Mouse (Mus musculus) kidney, embryonic 15.5 days (tissue): Measurements from ENCODE around the gene Vps18. TPM values are rescaled to one million over a fixed set of nuclear protein-coding genes. Genes with fewer than 3 reads are reported as not detected.

ENCODE experiments used
- ATAC-seq: fragments of 200-750 bp; cut with Nextera tagmentation; replicated peaks from 2 replicates; pipeline ENCODE4 v1.8.0; 2017; ENCODE audit warnings: moderate TSS enrichment; ENCODE audit not compliant: low FRiP score
- H3K27ac ChIP-seq: fragments of 300-500 bp; sonication (generic); 2 replicates; pipeline ENCODE4 v1.5.1; 2015; ENCODE audit warnings: mild to moderate bottlenecking, inconsistent platforms
- H3K27me3 ChIP-seq: fragments of 300-500 bp; sonication (generic); 2 replicates; pipeline ENCODE4 v1.6.1; 2015; ENCODE audit warnings: inconsistent platforms
- H3K36me3 ChIP-seq: fragments of 300-500 bp; sonication (generic); 2 replicates; pipeline ENCODE4 v1.6.1; 2015; ENCODE audit warnings: inconsistent platforms
- H3K4me1 ChIP-seq: fragments of 300-500 bp; sonication (generic); 2 replicates; pipeline ENCODE4 v1.6.1; 2015; ENCODE audit warnings: inconsistent platforms
- H3K4me2 ChIP-seq: fragments of 300-500 bp; sonication (generic); 2 replicates; pipeline ENCODE4 v1.6.1; 2015; ENCODE audit warnings: moderate library complexity, mild to moderate bottlenecking, inconsistent platforms
- H3K4me3 ChIP-seq: fragments of 300-500 bp; sonication (generic); replicated peaks from 2 replicates; pipeline ENCODE4 v1.5.1; 2015; ENCODE audit warnings: mild to moderate bottlenecking, inconsistent platforms
- H3K9ac ChIP-seq: fragments of 300-500 bp; sonication (generic); 2 replicates; pipeline ENCODE4 v1.6.1; 2015; ENCODE audit warnings: mild to moderate bottlenecking, inconsistent platforms
- H3K9me3 ChIP-seq: fragments of 300-500 bp; sonication (generic); replicated peaks from 2 replicates; pipeline ENCODE4 v1.6.1; 2016; ENCODE audit warnings: inconsistent platforms
- WGBS: fragments of 180-500 bp; shearing (Covaris S2); methylation state at CpG from one replicate; pipeline ENCODE4 v1.1.7; 2015; ENCODE audit warnings: mixed read lengths; 5-methylcytosine and 5-hydroxymethylcytosine counted together
- polyA plus RNA-seq: library from polyadenylated mRNA; unstranded; fragments of >200 nt; fragmentation: Nextera tagmentation; extraction: Ambion mirVana; gene quantifications from 2 replicates; pipeline ENCODE4 v1.2.1, GENCODE M21; 2015

Gene Vps18
- polyA plus RNA-seq, 1 experiment from 2014 or later: 19.6 TPM

GRCm38 (mm10) chr2:119334964-119335525 is 46.5 kb downstream of the Vps18 start:
- Histone ChIP-seq H3K4me1 (peaks cover 17% of the 10 kb centered on the region), H3K4me2 (peak overlapping the region; percentile 27)
- ATAC-seq: no peak

GRCm38 (mm10) chr2:119335535-119335934 is 47.0 kb downstream of the Vps18 start:
- ATAC-seq: no peak
- Histone ChIP-seq H3K27me3 (peaks cover 20% of the 10 kb centered on the region), H3K9ac (no peak overlapping the region), H3K4me2 (no peak overlapping the region), H3K36me3 (no peaks in the 10 kb centered on the region), H3K4me3 (no peak overlapping the region), H3K4me1 (peaks cover 15% of the 10 kb centered on the region), H3K27ac (no peak overlapping the region), H3K9me3 (no peaks in the 10 kb centered on the region)
- 82% methylated on average over 1 of the region's 1 CpGs for WGBS

More at GRCm38 (mm10) chr2:119334964-119335525, 46.5 kb downstream of the Vps18 start:
- no peak overlapping the region for H3K4me3 ChIP-seq
- no peaks in the 10 kb centered on the region for H3K9me3 ChIP-seq
- no peaks in the 10 kb centered on the region for H3K36me3 ChIP-seq
- no peak overlapping the region for H3K9ac ChIP-seq
- WGBS: 76% methylated on average over 7 of the region's 7 CpGs
- H3K27ac ChIP-seq: no peak overlapping the region
- H3K27me3 ChIP-seq: peaks cover 24% of the 10 kb centered on the region

GRCm38 (mm10) chr2:119336002-119336401 is 47.5 kb downstream of the Vps18 start:
- Histone ChIP-seq H3K4me2 (no peak overlapping the region), H3K9ac (no peak overlapping the region), H3K4me1 (peaks cover 15% of the 10 kb centered on the region), H3K27me3 (peaks cover 16% of the 10 kb centered on the region), H3K36me3 (no peaks in the 10 kb centered on the region), H3K9me3 (no peaks in the 10 kb centered on the region), H3K27ac (peak overlapping the region; percentile 42; the same call in 1 of the 2 replicates), H3K4me3 (no peak overlapping the region)
- ATAC-seq: no peak
- 73% methylated on average over 2 of the region's 2 CpGs for WGBS

DNA sequence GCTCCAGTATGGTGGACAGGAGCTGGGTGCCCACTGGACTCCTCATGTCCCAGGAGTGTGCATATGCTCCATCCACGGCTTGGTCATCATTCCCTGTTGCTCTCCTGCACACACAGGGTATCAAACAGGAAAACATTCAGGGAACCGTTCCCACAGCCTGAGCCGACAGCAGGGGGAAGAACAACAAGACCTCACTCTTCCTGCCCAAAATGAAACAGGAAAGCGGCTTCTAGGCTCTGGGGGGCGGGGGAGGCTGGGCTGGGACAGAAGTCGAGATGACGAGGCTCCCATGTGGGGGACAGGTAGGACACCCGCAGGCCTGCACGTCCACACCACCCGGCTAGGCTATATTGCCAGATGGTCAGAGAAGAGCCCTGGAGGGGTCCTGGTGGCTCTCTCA is 47.9 kb downstream of the Vps18 start:
- Histone ChIP-seq H3K4me2 (peak overlapping the region; percentile 19; the same call in 1 of the 2 replicates), H3K9ac (no peak overlapping the region), H3K4me3 (no peak overlapping the region), H3K9me3 (no peaks in the 10 kb centered on the region), H3K27me3 (peaks cover 11% of the 10 kb centered on the region), H3K27ac (peak overlapping the region; percentile 72), H3K4me1 (peaks cover 15% of the 10 kb centered on the region), H3K36me3 (no peaks in the 10 kb centered on the region)
- no peak for ATAC-seq
- 65% methylated on average over 10 of the region's 10 CpGs for WGBS

DNA sequence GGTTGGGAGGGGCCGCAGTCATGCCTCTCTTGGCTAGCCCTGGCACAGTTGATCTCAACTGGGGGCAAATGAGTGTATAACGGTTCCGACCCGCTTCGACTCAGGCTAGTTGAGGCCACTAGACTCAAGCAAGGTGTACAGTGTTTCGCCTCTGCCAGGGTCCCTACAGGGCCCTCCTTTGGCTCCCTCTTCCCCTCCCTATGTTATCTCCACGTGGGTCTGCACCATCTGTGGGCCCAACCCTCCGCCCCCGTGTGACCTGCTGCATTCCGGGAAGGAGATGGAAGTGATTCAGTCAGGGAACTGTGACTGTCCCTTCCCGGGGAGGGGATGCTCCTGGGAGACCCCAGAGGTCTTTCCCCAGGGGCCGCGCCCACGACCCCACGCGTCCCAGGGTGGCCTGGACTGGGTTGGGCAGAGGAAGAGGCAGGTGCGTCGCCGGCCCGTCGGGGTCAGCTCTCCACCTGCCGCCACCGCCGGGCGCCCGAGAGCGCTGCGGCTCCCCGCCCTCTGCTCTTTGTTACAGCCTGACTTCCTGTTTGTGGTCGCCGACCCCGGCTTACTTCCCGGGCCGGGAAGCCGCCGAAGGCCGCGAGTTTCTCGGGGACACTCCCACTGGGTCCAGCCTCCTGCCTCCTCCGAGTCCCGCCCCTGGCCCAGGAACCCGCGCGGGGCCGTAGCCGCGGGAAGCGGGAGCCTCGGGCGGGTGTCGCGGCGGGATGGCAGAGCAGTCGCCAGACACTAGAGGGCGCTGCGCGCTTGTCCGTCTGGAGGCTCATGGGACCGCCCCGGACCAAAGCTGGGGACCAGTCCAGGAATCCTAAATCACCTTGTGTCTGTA is 49.1 kb downstream of the Vps18 start:
- peak; percentile 90 for ATAC-seq
- H3K36me3 ChIP-seq: no peaks in the 10 kb centered on the region
- H3K4me1 ChIP-seq: peaks cover 15% of the 10 kb centered on the region
- H3K9me3 ChIP-seq: no peaks in the 10 kb centered on the region
- H3K4me3 ChIP-seq: peak overlapping the region; percentile 55
- WGBS: 7% methylated on average over 60 of the region's 60 CpGs
- H3K27me3 ChIP-seq: peaks cover 2% of the 10 kb centered on the region; the same call in 1 of the 2 replicates
- H3K27ac ChIP-seq: peak overlapping the region; percentile 72
- H3K4me2 ChIP-seq: peak overlapping the region; percentile 73
- H3K9ac ChIP-seq: peak overlapping the region; percentile 56

GRCm38 (mm10) chr2:119344537-119345138 is 56.1 kb downstream of the Vps18 start:
- WGBS: 39% methylated on average over 6 of the region's 6 CpGs
- Histone ChIP-seq H3K27me3 (0 out of 2 replicates have a peak, but pooled peaks cover 8% of the 10 kb centered on the region), H3K4me1 (no peaks in the 10 kb centered on the region), H3K4me2 (no peak overlapping the region), H3K9ac (no peak overlapping the region), H3K36me3 (no peaks in the 10 kb centered on the region), H3K9me3 (no peaks in the 10 kb centered on the region), H3K4me3 (no peak overlapping the region), H3K27ac (no peak overlapping the region)
- ATAC-seq: no peak

Other genes starting within 250 kb of the Vps18 start
- 52.4 and 53.7 TPM in 2 replicates for gene Knl1, start 241.6 kb upstream of the Vps18 start, polyA plus RNA-seq
- 48.8 and 49.7 TPM in 2 replicates for gene Rad51, start 175.9 kb upstream of the Vps18 start, polyA plus RNA-seq
- gene Rmdn3, start 131.7 kb upstream of the Vps18 start, polyA plus RNA-seq: 43.2 and 46.8 TPM in 2 replicates
- gene Gchfr, start 121.0 kb upstream of the Vps18 start, polyA plus RNA-seq: 32.0 and 36.9 TPM in 2 replicates
- 0.73 and 0.81 TPM in 2 replicates for gene Gm14137, start 114.2 kb upstream of the Vps18 start, polyA plus RNA-seq
- gene Zfyve19, start 80.1 kb upstream of the Vps18 start, polyA plus RNA-seq: 51.8 and 55.4 TPM in 2 replicates
- gene Dnajc17, start 79.9 kb upstream of the Vps18 start, polyA plus RNA-seq: 18.6 and 21.9 TPM in 2 replicates
- gene Ppp1r14d, start 58.8 kb upstream of the Vps18 start, polyA plus RNA-seq: 0.68 and 0.80 TPM in 2 replicates
- 34.3 and 34.7 TPM in 2 replicates for gene Spint1, start 51.4 kb upstream of the Vps18 start, polyA plus RNA-seq
- 0.72 and 1.1 TPM in 2 replicates for gene Rhov, start 17.5 kb upstream of the Vps18 start, polyA plus RNA-seq
- 9.9 and 10.5 TPM in 2 replicates for gene Dll4, start 37.0 kb downstream of the Vps18 start, polyA plus RNA-seq
- 0.91 and 0.98 TPM in 2 replicates for gene Chac1, start 62.5 kb downstream of the Vps18 start, polyA plus RNA-seq
- 4.4 and 4.6 TPM in 2 replicates for gene Ino80, start 188.9 kb downstream of the Vps18 start, polyA plus RNA-seq